Mouse (Mus musculus): ENCODE data around the gene Dqx1. TPM values are rescaled to one million over a fixed set of nuclear protein-coding genes. Genes with fewer than 3 reads are reported as not detected.

Gene Dqx1
- total and polyA plus RNA-seq, 2 experiments from 2014 or later, result 0.11 to 0.30 TPM

- 79% methylated on average over 9 of the region's 9 CpGs for WGBS
- no peak for TF ChIP-seq CTCF (IDR thresholded peaks at IDR 0.05)
- ATAC-seq (ENCODE audit: low FRiP score) (no peak), DNase-seq (ENCODE audit: low spot score) (no peak)
- Histone ChIP-seq H3K9ac (replicated peaks; ENCODE audit: low read length, poor library complexity, severe bottlenecking) (no peak overlapping the region), H3K4me3 (ENCODE audit: low read depth, low read length) (no peak overlapping the region), H3K9me3 (ENCODE audit: low read length) (no peaks in the 10 kb centered on the region), H3K36me3 (ENCODE audit: insufficient read depth, low read length) (no peaks in the 10 kb centered on the region), H3K27ac (ENCODE audit: low read depth, low read length) (no peak overlapping the region), H3K4me2 (ENCODE audit: low read depth, low read length, poor library complexity, severe bottlenecking) (no peak overlapping the region), H3K4me1 (ENCODE audit: insufficient read depth, low read length) (no peaks in the 10 kb centered on the region), H3K27me3 (ENCODE audit: insufficient read depth, low read length) (no peaks in the 10 kb centered on the region)
Measured at GRCm38 (mm10) chr6:83044742-83045141, 12.9 kb upstream of the Dqx1 start.

GRCm38 (mm10) chr6:83049367-83049766, 8.3 kb upstream of the Dqx1 start:
- Histone ChIP-seq H3K27me3 (ENCODE audit: insufficient read depth, low read length) (no peaks in the 10 kb centered on the region), H3K4me1 (ENCODE audit: insufficient read depth, low read length) (no peaks in the 10 kb centered on the region), H3K4me2 (ENCODE audit: low read depth, low read length, poor library complexity, severe bottlenecking) (no peak overlapping the region), H3K4me3 (ENCODE audit: low read depth, low read length) (no peak overlapping the region), H3K9me3 (ENCODE audit: low read length) (no peaks in the 10 kb centered on the region), H3K9ac (replicated peaks; ENCODE audit: low read length, poor library complexity, severe bottlenecking) (no peak overlapping the region), H3K36me3 (ENCODE audit: insufficient read depth, low read length) (0 out of 2 replicates have a peak, but pooled peaks cover 5% of the 10 kb centered on the region), H3K27ac (ENCODE audit: low read depth, low read length) (no peak overlapping the region)
- no peak for TF ChIP-seq CTCF (IDR thresholded peaks at IDR 0.05)
- ATAC-seq (ENCODE audit: low FRiP score), result no peak
- WGBS, result 70% methylated on average over 10 of the region's 10 CpGs
- no peak for DNase-seq (ENCODE audit: low spot score)

GRCm38 (mm10) chr6:83053136-83053960, 4.3 kb upstream of the Dqx1 start:
- H3K4me3 ChIP-seq (ENCODE audit: low read depth, low read length), result peak overlapping the region; percentile 84
- peak overlapping the region; percentile 89 for H3K27ac ChIP-seq (ENCODE audit: low read depth, low read length)
- DNase-seq (ENCODE audit: low spot score) (peak; percentile 39), ATAC-seq (ENCODE audit: low FRiP score) (peak; percentile 18; the same call in 1 of the 2 replicates)
- no peaks in the 10 kb centered on the region for H3K27me3 ChIP-seq (ENCODE audit: insufficient read depth, low read length)
- peak overlapping the region; percentile 90 for H3K4me2 ChIP-seq (ENCODE audit: low read depth, low read length, poor library complexity, severe bottlenecking)
- under 1% methylated on average over 26 of the region's 26 CpGs for WGBS
- H3K9me3 ChIP-seq (ENCODE audit: low read length), result no peaks in the 10 kb centered on the region
- peaks cover 13% of the 10 kb centered on the region for H3K36me3 ChIP-seq (ENCODE audit: insufficient read depth, low read length)
- peaks cover 10% of the 10 kb centered on the region for H3K4me1 ChIP-seq (ENCODE audit: insufficient read depth, low read length)
- peak overlapping the region; percentile 79 for H3K9ac ChIP-seq (replicated peaks; ENCODE audit: low read length, poor library complexity, severe bottlenecking)
- TF ChIP-seq CTCF (IDR thresholded peaks at IDR 0.05), result no peak

- Histone ChIP-seq H3K9ac (replicated peaks; ENCODE audit: low read length, poor library complexity, severe bottlenecking) (peak within 1 kb of the TSS; percentile 79), H3K36me3 (ENCODE audit: insufficient read depth, low read length) (peaks cover 13% of the 10 kb centered on the region), H3K9me3 (ENCODE audit: low read length) (no peaks in the 10 kb centered on the region), H3K4me2 (ENCODE audit: low read depth, low read length, poor library complexity, severe bottlenecking) (peak within 1 kb of the TSS; percentile 90), H3K27ac (ENCODE audit: low read depth, low read length) (peak within 1 kb of the TSS; percentile 89), H3K27me3 (ENCODE audit: insufficient read depth, low read length) (no peaks in the 10 kb centered on the region), H3K4me1 (ENCODE audit: insufficient read depth, low read length) (peaks cover 10% of the 10 kb centered on the region), H3K4me3 (ENCODE audit: low read depth, low read length) (peak within 1 kb of the TSS; percentile 84)
- TF ChIP-seq CTCF (IDR thresholded peaks at IDR 0.05), result no peak
- 0% methylated on average over 59 of the region's 64 CpGs for WGBS
- peak; percentile 99 for DNase-seq (ENCODE audit: low spot score)
- peak; percentile 96 for ATAC-seq (ENCODE audit: low FRiP score)
Measured at GRCm38 (mm10) chr6:83054074-83054851, 3.4 kb upstream of the Dqx1 start, which contains the start of gene Aup1. Gene Aup1, plus strand, starts transcription at chr6:83054521.

GRCm38 (mm10) chr6:83054871-83055431, 2.7 kb upstream of the Dqx1 start, which contains the start of gene Htra2:
Gene Htra2, minus strand, starts transcription at chr6:83055273.
- ATAC-seq (ENCODE audit: low FRiP score) (peak; percentile 38), DNase-seq (ENCODE audit: low spot score) (peak; percentile 30)
- no peaks in the 10 kb centered on the region for H3K9me3 ChIP-seq (ENCODE audit: low read length)
- peaks cover 13% of the 10 kb centered on the region for H3K36me3 ChIP-seq (ENCODE audit: insufficient read depth, low read length)
- under 1% methylated on average over 50 of the region's 50 CpGs for WGBS
- H3K4me2 ChIP-seq (ENCODE audit: low read depth, low read length, poor library complexity, severe bottlenecking), result peak within 1 kb of the TSS; percentile 90
- no peaks in the 10 kb centered on the region for H3K27me3 ChIP-seq (ENCODE audit: insufficient read depth, low read length)
- H3K27ac ChIP-seq (ENCODE audit: low read depth, low read length), result peak within 1 kb of the TSS; percentile 89
- H3K4me3 ChIP-seq (ENCODE audit: low read depth, low read length), result peak within 1 kb of the TSS; percentile 84
- peaks cover 10% of the 10 kb centered on the region for H3K4me1 ChIP-seq (ENCODE audit: insufficient read depth, low read length)
- TF ChIP-seq CTCF (IDR thresholded peaks at IDR 0.05), result peak; percentile 57
- peak within 1 kb of the TSS; percentile 79 for H3K9ac ChIP-seq (replicated peaks; ENCODE audit: low read length, poor library complexity, severe bottlenecking)
